Mouse (Mus musculus): ENCODE data around the gene Nkx2-5. TPM values are rescaled to one million over a fixed set of nuclear protein-coding genes. Genes with fewer than 3 reads are reported as not detected.

Gene Nkx2-5
- not detected in 2 replicates for total RNA-seq (2017)

DNA sequence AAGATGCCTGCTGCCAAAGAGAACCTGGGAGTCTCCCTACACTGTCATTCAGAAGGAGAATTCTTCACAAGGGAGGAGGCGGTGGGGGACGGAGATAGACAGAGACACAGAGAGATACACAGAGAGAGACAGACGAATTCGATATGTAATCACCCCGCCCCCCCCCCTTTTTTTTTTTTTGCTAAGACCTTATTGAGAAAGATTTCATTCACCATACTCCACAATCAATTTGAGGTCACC is at the start of gene Nkx2-5:
TSS of gene Nkx2-5 (minus strand) at position 101 of the 240 bp plus-strand sequence.
- no peak for ATAC-seq (replicated peaks; ENCODE audit: low read depth, poor library complexity, severe bottlenecking)

DNA sequence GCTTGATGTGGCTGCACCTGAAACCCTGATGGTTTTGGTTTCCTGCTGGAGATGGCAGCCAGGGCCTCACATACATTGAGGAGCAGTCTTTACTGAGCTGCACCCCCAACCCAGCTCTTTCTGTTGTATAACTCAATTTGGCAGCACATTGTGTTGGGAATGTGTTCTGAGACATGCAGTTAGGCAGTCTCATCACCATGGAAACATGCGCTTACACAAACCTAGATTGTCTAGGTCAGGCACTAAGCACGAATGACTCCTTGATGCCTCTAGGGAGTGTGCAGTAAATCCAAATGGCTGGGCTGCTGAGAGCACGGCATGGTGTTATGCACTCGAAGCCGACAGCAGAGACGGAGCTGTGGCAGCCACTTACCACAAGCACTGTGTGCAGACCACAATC is 49.5 kb upstream of the Nkx2-5 start:
- ATAC-seq (replicated peaks; ENCODE audit: low read depth, poor library complexity, severe bottlenecking), result no peak

GRCm38 (mm10) chr17:26893492-26893891 is 48.7 kb upstream of the Nkx2-5 start:
- ATAC-seq (replicated peaks; ENCODE audit: low read depth, poor library complexity, severe bottlenecking), result no peak

DNA sequence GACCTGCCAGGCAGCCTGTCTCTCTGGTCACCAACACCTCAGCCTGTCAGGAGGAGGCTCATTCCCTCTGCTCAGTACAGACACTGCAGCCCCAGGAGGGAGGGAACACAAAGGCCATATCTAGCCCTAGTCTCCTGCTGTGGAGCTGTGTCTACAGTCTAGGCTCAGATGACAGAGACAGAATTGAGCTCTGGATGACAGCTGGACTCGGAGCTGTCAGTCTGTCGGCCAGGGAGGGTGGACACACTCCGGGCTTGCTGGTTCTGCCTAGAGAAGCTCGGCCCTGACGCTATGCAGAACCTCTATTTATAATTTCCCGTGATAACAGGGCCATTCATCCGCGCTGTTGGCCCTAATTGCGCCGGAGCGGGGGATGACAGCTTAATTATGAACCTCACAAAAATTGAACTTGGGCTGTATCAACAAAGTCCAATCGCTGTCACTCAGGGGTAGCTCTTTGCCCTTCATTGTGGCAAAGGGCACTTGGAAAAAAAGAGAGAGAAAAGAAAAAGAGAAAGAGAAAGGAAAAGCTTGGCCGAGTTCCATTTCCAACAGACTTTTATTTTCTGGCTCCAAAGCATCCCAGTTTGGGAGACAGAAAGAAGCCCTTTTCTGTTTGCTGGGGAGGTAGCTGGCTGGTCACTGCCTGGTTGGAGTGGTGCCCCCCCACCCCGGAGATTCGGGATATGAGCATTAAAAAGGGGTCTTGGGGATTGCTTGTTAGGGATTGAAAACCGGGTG is 48.0 kb upstream of the Nkx2-5 start:
- no peak for ATAC-seq (replicated peaks; ENCODE audit: low read depth, poor library complexity, severe bottlenecking)

- no peak for ATAC-seq (replicated peaks; ENCODE audit: low read depth, poor library complexity, severe bottlenecking)
Measured at GRCm38 (mm10) chr17:26887926-26888325, 43.1 kb upstream of the Nkx2-5 start.

DNA sequence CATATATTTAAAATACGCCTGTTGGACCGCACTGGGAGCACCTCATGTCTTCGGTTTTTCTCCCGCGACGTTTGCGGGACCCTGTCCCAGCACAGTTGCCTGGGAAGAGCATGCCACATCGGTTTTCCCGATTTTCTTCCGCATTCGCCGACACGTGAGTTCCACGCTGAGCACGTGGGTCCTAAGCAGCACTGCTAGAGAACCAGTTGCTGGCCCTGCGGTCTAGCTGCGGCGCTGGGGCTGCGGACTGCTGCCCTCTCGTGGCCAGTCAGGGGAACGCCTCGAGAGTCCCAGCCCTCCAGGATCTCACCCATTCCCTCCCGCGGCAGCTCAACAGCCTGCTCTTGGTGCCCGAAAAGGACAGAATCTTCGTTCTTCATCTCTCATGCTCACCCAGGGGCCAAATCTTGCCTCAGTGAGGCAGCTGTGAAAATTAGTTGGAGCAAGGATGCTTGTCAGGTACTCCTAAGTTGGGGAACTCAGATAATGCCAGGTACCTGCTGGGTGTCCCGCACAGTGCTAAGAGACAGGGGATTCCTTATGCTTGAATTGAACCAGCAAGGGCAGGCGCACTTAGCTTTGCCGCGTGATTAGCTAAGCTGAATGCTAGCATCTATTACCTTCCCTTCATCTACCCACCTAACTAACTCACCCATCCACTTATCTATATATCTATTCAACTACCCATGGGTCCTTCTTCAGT is 41.4 kb upstream of the Nkx2-5 start:
- peak; percentile 94 for ATAC-seq (replicated peaks; ENCODE audit: low read depth, poor library complexity, severe bottlenecking)

DNA sequence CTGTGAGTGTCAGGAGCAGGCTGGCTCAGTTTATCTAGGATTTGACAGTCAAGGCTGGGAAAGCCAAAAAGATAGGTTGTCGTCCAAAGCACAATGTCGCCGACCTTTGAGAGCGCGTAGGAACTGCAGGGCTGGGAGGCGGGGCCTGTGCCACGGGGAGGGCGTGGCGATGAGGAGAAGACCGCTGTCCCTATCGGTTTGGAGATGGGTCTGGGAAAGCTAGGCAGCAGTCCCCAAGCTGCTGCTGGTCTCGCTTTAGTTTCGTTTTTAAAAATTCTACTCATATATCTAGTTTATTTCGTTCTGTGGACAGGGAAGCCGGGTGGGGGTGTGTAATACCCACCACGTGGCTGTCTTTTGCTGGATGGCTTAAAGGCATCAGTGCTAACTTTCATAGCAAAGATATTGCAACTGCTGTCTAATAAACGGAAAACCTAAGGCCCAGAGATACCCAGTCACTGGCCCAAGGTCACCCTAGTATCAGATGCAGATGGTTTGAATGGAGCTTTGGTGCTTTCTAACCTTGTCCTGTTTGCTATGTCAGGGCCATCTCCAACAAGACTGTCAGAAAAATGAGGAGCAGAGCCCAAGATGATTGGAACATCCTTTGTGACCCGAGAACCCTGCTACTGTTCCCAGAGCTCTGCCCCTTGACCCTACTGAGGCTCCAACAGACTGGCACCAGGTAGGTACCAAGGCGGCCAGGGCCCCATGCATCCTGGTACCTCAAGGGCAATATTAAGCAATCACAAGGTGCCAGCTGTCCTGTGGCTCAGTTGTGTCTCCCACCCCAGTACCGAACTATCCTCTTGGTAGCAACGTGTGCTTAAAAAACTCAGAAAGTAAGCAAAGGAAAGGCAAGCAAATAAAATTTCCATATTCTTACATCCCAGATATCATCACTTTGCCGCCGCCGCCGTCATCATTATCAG is 40.5 kb upstream of the Nkx2-5 start:
- ATAC-seq (replicated peaks; ENCODE audit: low read depth, poor library complexity, severe bottlenecking), result peak; percentile 89

GRCm38 (mm10) chr17:26883585-26883984 is 38.8 kb upstream of the Nkx2-5 start:
- ATAC-seq (replicated peaks; ENCODE audit: low read depth, poor library complexity, severe bottlenecking), result no peak

DNA sequence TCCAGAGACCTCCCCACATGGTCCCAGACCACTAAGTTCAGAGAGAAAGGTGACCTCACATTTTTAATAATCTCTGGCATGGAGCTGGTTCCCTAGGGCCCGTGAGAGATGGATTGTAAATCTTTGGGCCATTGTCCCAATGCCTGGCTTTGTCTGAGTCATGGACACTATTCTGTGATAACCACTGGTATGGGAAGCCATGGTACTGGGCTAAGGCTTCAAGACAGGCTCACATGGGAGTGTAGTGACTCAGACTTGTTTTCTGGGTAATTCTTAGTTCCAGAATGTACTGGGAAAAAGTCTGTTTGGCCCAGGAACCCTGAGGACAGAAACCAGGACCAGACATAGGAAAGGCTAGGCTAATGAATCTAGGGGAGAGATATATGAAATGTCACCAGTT is 37.9 kb upstream of the Nkx2-5 start:
- no peak for ATAC-seq (replicated peaks; ENCODE audit: low read depth, poor library complexity, severe bottlenecking)

DNA sequence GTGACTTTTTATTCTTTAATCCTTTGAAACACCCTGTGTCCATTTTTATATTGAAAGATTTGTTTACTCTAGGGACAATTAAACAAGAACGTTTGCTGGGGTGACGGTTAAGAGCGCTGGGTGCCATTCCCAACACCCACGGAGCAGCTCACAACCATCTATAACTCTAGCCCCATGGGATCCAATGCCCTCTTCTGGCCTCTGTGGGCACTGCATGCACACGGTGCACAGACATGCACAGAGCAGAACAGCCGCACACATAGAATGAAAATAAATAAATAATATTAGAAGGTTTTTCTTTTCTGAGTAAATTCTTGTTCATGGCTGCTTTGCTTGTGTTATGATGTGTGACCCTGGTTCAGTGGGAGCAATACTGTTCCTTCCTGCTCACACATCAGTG is 34.4 kb upstream of the Nkx2-5 start:
- no peak for ATAC-seq (replicated peaks; ENCODE audit: low read depth, poor library complexity, severe bottlenecking)

- no peak for ATAC-seq (replicated peaks; ENCODE audit: low read depth, poor library complexity, severe bottlenecking)
Measured at GRCm38 (mm10) chr17:26877927-26878326, 33.1 kb upstream of the Nkx2-5 start.

DNA sequence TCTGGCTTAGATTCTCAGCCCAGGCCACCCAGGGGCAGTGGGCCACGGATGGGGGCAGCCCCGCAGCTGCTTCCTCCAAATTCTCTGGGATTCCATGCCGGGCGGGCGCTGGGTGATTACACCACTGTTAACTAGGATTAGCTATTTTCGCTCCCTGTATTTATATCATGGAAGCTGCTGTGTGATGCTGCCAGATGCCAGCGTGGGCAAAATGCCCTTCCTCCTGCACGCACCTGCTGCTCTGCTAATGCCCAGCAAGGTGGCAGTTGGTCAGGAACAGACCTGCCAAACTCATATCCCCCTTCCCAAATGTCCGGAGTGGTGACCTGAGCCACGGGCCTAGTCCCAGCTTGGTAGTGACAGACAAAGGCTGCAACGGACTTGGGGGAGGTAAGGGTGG is 29.7 kb upstream of the Nkx2-5 start:
- no peak for ATAC-seq (replicated peaks; ENCODE audit: low read depth, poor library complexity, severe bottlenecking)

- no peak for ATAC-seq (replicated peaks; ENCODE audit: low read depth, poor library complexity, severe bottlenecking)
Measured at GRCm38 (mm10) chr17:26873502-26873901, 28.7 kb upstream of the Nkx2-5 start.

- no peak for ATAC-seq (replicated peaks; ENCODE audit: low read depth, poor library complexity, severe bottlenecking)
Measured at GRCm38 (mm10) chr17:26872870-26873269, 28.1 kb upstream of the Nkx2-5 start.

- ATAC-seq (replicated peaks; ENCODE audit: low read depth, poor library complexity, severe bottlenecking), result no peak
Measured at GRCm38 (mm10) chr17:26868756-26869155, 23.9 kb upstream of the Nkx2-5 start.

DNA sequence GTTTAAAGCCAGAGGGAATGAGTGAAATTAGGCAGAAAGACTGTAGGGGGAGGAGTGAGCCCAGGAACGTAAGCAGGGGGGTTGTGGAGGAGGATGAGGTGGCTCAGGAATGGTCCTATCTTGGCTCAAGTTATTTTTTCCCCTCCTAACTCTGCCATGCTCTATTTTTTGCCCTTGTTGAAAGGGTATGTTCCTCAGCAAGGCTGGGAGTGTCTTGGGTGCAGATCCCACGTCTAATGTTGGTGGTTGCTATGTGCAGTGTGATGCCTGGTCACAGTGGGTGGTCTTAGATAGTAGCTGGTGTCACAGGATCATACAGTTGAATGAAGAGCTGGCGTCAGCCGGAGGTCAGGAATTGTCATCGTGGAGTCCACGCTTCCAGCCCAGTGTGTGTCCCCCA is 20.3 kb upstream of the Nkx2-5 start:
- ATAC-seq (replicated peaks; ENCODE audit: low read depth, poor library complexity, severe bottlenecking), result no peak

GRCm38 (mm10) chr17:26864343-26864742 is 19.5 kb upstream of the Nkx2-5 start:
- no peak for ATAC-seq (replicated peaks; ENCODE audit: low read depth, poor library complexity, severe bottlenecking)

- no peak for ATAC-seq (replicated peaks; ENCODE audit: low read depth, poor library complexity, severe bottlenecking)
Measured at GRCm38 (mm10) chr17:26861793-26862192, 17.0 kb upstream of the Nkx2-5 start.

- ATAC-seq (replicated peaks; ENCODE audit: low read depth, poor library complexity, severe bottlenecking), result no peak
Measured at GRCm38 (mm10) chr17:26861383-26861782, 16.6 kb upstream of the Nkx2-5 start.

- no peak for ATAC-seq (replicated peaks; ENCODE audit: low read depth, poor library complexity, severe bottlenecking)
Measured at GRCm38 (mm10) chr17:26860906-26861305, 16.1 kb upstream of the Nkx2-5 start.

- ATAC-seq (replicated peaks; ENCODE audit: low read depth, poor library complexity, severe bottlenecking), result peak; percentile 50
Measured at GRCm38 (mm10) chr17:26852262-26852661, 7.5 kb upstream of the Nkx2-5 start.

Data from common myeloid progenitor, adult 5-6 weeks (primary cell).